Mouse (Mus musculus) intestine, postnatal 0 days (tissue): Measurements from ENCODE around the gene Tiparp. TPM values are rescaled to one million over a fixed set of nuclear protein-coding genes. Genes with fewer than 3 reads are reported as not detected.

Source experiments
- ATAC-seq: fragments of 200-750 bp; cut with Nextera tagmentation; 2 replicates; pipeline ENCODE4 v1.8.0; 2017; ENCODE audit warnings: mild to moderate bottlenecking, moderate TSS enrichment, moderate library complexity
- H3K27ac ChIP-seq: fragments of 300-500 bp; sonication (generic); 2 replicates; pipeline ENCODE4 v1.5.1; 2014; ENCODE audit warnings: mild to moderate bottlenecking, low read depth, low read length, moderate library complexity
- H3K27me3 ChIP-seq: fragments of 300-500 bp; sonication (generic); replicated peaks from 2 replicates; pipeline ENCODE4 v1.6.1; 2014; ENCODE audit warnings: low read length, mixed read lengths; ENCODE audit not compliant: control insufficient read depth, insufficient read depth
- H3K36me3 ChIP-seq: fragments of 300-500 bp; sonication (generic); 2 replicates; pipeline ENCODE4 v1.6.1; 2014; ENCODE audit warnings: mild to moderate bottlenecking, moderate library complexity; ENCODE audit not compliant: control insufficient read depth, insufficient read depth
- H3K4me1 ChIP-seq: fragments of 300-500 bp; sonication (generic); replicated peaks from 2 replicates; pipeline ENCODE4 v1.6.1; 2014; ENCODE audit warnings: antibody characterized with exemption, low read length, mixed read lengths; ENCODE audit not compliant: control insufficient read depth, insufficient read depth
- H3K4me2 ChIP-seq: fragments of 300-500 bp; sonication (generic); replicated peaks from 2 replicates; pipeline ENCODE4 v1.6.1; 2014; ENCODE audit warnings: low read depth, mild to moderate bottlenecking, moderate library complexity
- H3K4me3 ChIP-seq: fragments of 300-500 bp; sonication (generic); 2 replicates; pipeline ENCODE4 v1.5.1; 2014; ENCODE audit warnings: low read depth, low read length
- H3K9ac ChIP-seq: fragments of 300-500 bp; sonication (generic); 2 replicates; pipeline ENCODE4 v1.6.1; 2014; ENCODE audit warnings: mild to moderate bottlenecking, low read depth, low read length
- H3K9me3 ChIP-seq: fragments of 300-500 bp; sonication (generic); 2 replicates; pipeline ENCODE4 v1.6.1; 2016; ENCODE audit warnings: mixed run types; ENCODE audit not compliant: control insufficient read depth
- CTCF ChIP-seq: sonication (generic); IDR thresholded peaks from 2 replicates; pipeline ENCODE4 v1.5.1; 2016; ENCODE audit warnings: low read depth, mild to moderate bottlenecking, control low read depth, antibody characterized with exemption, moderate library complexity
- WGBS: fragments of 180-500 bp; shearing (Covaris S2); extraction: QIAGEN DNeasy Blood & Tissue Kit; methylation state at CpG from one replicate; pipeline ENCODE4 v1.1.7; 2014; 5-methylcytosine and 5-hydroxymethylcytosine counted together
- polyA plus RNA-seq: library from polyadenylated mRNA; unstranded; fragments of >200 nt; fragmentation: Nextera tagmentation; extraction: Ambion mirVana; gene quantifications from 2 replicates; pipeline ENCODE4 v1.2.1, GENCODE M21; 2015

Gene Tiparp
- polyA plus RNA-seq, 1 experiment from 2014 or later, result 26.6 TPM

- Histone ChIP-seq H3K36me3 (no peaks in the 10 kb centered on the region), H3K27ac (no peak overlapping the region), H3K4me1 (no peaks in the 10 kb centered on the region), H3K4me2 (no peak overlapping the region), H3K9me3 (no peaks in the 10 kb centered on the region), H3K4me3 (no peak overlapping the region), H3K27me3 (no peaks in the 10 kb centered on the region), H3K9ac (no peak overlapping the region)
- peak; percentile 64 for ATAC-seq
- 36% methylated on average over 4 of the region's 4 CpGs for WGBS
- TF ChIP-seq CTCF, result no peak
Measured at GRCm38 (mm10) chr3:65603392-65604055, 75.3 kb downstream of the Tiparp start.

Other genes starting within 250 kb of the Tiparp start
- gene Ssr3, start 135.8 kb upstream of the Tiparp start, polyA plus RNA-seq, result 144 and 152 TPM in 2 replicates
- gene Lekr1, start 137.8 kb downstream of the Tiparp start, polyA plus RNA-seq, result 3.4 and 4.7 TPM in 2 replicates